Mouse (Mus musculus) thymus, adult 2 months (tissue): ENCODE results near the gene Trcg1.

Experiments used
- CTCF ChIP-seq: fragments of 200-500 bp; IDR thresholded peaks from 2 replicates; pipeline ENCODE4 v1.5.1; 2012; ENCODE audit warnings: mild to moderate bottlenecking, control low read depth, low read length, moderate library complexity, borderline replicate concordance; ENCODE audit not compliant: control insufficient read depth, poor library complexity, insufficient read depth; ENCODE audit errors: extremely low read depth
- POLR2A ChIP-seq: fragments of 200-500 bp; IDR thresholded peaks from 2 replicates; pipeline ENCODE4 v1.6.1; 2012; ENCODE audit warnings: mild to moderate bottlenecking, low read length, control low read depth, moderate library complexity; ENCODE audit not compliant: control insufficient read depth, poor library complexity, insufficient read depth; ENCODE audit errors: extremely low read depth

DNA sequence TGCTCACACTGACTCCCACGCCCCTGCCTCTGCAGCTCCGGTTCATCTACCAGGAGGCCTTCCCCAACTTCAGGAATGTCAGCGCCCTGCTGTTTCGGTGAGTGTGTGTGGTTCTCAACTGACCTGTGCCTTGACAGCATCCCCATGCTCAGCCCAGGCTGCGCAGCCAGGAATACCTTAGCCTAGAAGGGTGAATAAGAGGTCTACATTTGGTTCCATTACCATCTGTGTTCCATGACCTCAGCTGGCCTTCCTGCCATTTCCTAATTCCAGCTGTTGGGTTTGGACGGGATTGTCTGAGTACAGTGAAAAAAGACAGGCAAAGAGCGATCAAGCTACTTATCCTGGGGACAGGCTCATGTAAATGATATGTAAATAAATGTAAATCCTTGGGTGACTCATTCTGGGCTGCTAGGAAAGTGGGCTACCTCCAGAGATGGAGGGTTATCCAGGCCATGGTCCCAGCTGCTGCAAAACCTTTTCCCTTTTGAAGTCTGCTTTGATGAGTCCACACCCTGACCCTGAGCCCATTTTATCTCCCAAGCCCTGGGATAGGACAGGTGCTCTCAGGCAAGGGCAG is 7.8 kb downstream of the Trcg1 start:
- no peak for TF ChIP-seq CTCF
- no peak for TF ChIP-seq POLR2A
